Mouse (Mus musculus): ENCODE data around the gene Limch1.

DNA sequence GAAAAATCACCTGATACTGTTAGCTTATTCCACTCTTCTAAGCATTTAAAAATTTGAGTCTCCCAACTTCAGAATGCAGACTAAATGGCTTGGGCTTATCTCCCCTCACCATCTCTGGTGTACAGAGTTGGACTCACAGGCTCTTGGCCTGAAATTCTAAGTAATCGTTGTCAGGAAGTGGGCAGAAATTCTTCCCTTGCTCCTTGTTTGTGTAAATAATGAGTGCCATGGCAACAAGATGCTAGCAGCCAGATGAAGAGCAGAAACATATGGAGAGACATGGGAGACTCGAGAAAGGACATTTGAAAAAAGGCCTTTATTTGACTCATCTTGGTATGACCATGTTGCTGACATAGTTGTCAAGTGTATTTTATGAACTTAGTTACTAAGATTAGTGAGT is 164.3 kb downstream of the Limch1 start:
- TF ChIP-seq CTCF (IDR thresholded peaks at IDR 0.05; ENCODE audit: low read depth) (no peak), EP300 (optimal IDR thresholded peaks at IDR 0.05) (no peak)

Measured in stomach, postnatal 0 days (tissue).